Mouse (Mus musculus) cerebellum, postnatal 14 days (tissue): ENCODE results near the gene Arhgef39.

Experiments
- DNase-seq, 2 experiments: peaks; one replicate each; pipeline ENCODE4 v3.0.0; 2021; ENCODE audit warnings: mixed read lengths in 2 of 2

The Arhgef39 gene

DNA sequence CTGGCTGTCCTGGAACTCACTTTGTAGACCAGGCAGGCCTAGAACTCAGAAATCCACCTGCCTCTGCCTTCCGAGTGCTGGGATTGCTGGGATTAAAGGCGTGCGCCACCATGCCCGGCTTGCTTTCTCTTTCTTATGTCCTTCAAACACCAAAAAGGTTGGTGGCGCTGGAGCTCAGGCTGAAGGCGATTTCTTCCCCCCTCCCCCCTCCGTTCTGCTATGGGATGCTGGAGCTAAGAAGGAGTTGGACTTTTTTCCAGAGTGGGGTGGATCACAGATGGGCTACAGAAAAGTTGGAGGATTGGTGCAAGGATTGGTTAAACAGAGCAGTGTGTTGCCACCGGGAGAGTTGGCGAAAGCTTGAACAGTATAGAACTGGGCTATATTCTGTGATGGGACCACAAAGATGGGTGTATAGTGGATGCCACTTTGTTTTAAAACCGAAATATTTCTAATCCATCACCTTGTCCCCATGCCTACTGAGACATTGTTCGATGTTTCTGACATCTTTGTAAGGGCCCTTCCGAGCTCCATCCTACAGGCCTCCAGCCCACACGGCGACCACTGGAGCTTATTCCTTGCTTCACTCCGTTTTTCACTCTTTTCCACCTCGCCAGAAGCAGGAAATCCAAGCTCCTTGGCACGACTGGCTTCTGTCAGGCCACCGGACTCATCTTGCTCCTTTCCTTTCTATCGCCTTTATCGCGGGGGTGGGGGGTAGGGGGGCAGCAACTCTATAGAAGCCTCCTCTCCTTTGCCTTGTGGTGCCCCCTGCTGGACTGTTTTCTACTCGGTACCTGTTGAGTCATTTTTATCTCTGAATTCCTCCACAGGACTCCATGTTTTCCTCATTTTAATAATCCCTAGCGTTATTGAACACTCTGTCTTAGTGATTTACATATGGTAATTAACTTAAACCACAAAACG lies 20.3 kb downstream of the Arhgef39 start:
- DNase-seq, result peak; percentile 62 to 87

DNA sequence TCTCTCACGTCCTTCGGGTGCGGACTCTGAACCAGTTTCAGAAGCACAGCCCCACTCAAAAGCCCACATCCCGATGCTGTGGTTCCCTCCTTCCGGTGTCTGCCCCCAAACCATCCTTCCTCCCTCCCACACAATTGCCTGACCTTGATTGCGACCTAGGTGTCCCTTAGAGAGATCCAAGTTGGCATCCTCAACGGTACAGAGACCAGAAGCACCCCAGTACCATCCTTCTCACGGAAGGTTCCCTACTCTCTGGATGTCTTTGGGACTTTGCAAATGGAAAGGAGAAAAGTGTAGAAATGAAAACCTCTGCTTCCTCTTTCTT lies 21.0 kb downstream of the Arhgef39 start:
- DNase-seq, result no peak

DNA sequence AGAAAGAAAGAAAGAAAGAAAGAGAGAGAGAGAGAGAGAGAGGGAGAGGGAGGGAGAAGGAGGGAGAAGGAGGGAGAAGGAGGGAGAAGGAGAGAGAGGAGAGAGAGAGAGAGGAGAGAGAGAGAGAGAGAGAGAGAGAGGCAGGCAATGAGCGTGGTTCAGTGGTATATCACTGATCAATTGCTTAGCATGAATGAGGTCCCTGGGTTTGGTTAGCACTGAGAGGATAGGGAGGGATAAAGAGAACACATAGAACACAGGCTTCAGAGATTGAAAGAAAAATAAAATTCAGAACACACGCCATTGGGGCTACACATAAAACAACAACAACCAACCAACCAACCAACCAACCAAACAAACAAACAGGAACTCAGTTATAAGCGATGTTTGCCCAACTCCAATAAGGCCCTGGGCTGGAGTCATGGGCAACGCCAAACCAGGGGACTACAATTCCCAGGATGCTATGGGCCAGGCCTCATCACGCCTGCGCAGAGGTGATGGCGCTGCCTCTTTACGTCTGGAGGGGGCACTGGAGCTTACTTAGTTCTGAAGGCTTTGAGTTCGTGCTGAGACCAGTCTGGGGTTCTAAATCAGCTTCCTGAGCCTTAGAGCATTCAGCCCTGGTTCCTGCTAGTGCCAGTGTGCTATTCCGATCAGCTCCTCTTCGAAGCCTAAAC lies 21.5 kb downstream of the Arhgef39 start:
- DNase-seq, result peak; percentile 89 to 90

DNA sequence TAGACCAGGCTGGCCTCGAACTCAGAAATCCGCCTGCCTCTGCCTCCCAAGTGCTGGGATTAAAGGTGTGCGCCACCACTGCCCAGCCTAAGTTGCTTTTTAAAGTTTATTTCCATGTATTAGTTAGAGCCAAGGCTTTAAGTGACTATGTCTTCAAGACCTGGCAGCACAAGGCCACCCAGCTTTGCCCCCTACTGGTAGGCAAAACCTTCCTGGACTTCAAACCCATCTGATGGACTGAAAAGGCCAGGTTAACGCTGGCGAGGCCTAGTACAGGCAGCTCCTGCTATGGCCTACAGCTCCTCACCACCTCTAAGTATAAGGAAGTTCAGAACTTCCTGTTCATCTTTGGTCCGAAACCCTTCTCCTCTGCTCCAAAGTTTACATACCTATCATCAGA lies 22.9 kb downstream of the Arhgef39 start:
- DNase-seq, result no peak

DNA sequence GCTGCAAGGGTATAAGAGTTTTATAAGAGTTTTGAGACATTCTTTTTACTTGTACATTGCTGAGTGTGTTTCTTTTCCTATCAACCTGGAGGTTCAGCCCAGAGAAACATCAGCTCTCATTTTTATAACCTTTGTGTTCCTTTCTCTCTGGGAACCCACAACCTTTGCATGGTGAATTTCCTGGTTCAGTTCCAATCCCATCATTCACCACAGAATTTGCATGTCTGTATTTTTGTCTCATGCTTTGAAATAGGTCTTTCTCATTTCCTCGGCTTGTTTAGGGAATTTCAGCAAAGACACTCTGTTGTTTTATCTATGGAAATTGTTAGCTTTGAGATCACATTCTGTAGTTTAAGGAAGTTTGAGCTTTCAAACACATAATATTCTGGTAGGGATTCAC lies 25.9 kb downstream of the Arhgef39 start:
- no peak for DNase-seq

DNA sequence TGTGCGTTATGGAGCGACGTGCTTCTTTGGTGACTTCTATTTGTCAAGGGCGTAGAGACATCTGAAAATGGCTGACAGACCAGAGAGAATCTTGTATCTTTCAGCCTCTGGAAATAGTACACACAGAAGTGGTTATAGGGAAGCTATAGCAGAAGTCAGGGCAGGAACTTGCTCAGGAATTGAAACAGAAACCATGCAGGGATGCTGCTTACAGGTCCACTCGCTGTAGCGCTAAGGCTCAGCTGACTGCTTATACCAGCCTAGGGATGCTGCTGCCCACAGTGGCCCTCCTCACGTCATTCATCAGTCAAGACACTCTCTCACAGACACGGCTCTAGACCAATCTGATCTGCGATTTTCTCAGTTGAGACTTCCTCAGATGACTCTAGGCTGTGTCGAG lies 29.2 kb downstream of the Arhgef39 start:
- no peak for DNase-seq

DNA sequence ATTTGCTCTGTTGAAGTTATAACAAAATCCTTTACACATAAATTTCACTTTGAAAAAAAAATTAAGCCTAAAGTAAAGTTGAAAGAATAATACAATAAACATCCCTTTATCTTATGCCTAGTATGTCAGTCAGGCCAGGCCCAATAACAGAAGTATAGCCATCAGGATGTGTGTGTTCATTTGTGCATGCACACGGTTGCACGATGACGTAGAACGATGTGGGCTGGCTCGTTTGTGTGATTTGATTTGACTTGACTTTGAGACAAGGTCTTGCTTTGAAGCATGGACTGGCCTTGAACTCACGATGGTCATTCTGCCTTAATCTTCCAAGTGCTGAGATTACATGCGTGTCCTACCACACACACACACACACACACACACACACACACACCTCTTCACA lies 32.6 kb downstream of the Arhgef39 start:
- no peak for DNase-seq

DNA sequence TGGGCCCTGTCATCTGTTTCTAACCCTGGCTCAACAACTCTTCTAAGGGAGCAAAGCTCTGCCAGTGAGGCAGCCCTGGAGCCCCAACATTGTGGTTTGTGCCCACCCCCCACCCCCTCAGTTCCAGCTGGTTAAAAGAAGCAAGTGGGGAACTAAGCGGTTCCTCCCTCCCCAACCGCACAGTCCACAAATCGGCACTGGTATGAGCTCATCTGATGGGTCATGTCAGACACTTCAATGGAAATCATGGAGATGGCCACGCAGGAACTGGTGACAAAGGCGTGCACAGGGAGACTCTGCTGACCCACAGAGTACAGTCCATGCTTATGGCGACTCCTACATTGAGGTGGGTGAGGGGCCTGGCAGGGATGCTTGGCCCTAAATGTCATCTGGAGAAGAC lies 33.6 kb downstream of the Arhgef39 start:
- DNase-seq, result no peak

DNA sequence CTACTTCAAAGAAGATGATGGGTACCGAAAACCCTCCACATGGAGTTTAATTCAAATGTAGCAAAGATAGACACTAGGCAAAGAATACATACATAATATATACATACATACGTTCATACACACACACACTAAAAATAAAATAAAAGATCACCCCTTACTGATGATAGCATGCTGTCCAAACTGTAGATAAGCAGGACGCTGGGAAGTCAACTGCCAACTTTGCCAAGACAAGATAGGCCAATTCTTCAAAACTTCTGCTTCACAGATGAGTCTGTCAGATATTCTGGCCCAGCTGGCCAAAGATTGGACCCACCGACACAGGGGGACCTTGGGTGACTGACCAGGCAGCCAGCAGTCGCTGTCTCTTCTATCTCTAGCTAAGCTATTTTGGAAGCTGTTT lies 36.4 kb downstream of the Arhgef39 start:
- DNase-seq, result no peak

DNA sequence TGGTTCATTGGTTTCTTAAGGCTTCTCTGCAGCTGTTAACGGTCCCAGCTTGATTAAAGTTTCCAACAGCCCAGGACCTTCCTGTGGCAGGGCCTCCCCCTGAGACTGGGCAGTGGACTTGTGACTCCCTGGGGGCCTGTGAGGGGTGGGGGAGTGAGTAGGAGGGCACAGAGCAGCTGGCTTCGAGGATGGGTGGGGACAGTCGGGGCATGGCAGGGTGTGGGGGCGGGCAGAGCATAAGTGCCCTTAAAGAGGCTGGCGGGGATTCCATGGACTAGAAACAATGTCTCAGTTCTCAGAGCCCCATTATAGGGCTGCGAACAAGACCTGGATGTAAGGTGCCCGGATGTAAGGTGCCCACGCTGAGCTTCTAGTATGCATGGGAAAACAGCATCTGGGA lies 42.4 kb downstream of the Arhgef39 start:
- DNase-seq, result no peak

DNA sequence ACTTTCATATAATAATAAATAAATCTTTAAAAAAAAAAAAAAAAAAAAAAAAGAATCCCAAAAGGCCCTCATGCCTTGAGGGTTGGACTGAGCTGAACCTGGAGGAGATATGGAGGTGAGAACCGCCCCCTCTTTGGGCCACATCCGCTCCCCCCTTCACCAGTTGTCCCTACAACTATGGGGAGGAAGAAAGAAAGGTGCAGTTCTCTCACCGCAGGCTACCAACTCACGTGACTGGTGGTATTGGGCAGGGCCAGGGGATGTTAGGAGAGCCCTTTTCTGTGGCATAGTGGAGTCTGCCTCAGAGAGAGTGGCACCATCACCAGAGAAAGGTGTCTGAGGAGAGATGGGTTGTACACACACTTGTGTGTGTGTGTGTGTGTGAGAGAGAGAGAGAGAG lies 43.0 kb downstream of the Arhgef39 start:
- no peak for DNase-seq

DNA sequence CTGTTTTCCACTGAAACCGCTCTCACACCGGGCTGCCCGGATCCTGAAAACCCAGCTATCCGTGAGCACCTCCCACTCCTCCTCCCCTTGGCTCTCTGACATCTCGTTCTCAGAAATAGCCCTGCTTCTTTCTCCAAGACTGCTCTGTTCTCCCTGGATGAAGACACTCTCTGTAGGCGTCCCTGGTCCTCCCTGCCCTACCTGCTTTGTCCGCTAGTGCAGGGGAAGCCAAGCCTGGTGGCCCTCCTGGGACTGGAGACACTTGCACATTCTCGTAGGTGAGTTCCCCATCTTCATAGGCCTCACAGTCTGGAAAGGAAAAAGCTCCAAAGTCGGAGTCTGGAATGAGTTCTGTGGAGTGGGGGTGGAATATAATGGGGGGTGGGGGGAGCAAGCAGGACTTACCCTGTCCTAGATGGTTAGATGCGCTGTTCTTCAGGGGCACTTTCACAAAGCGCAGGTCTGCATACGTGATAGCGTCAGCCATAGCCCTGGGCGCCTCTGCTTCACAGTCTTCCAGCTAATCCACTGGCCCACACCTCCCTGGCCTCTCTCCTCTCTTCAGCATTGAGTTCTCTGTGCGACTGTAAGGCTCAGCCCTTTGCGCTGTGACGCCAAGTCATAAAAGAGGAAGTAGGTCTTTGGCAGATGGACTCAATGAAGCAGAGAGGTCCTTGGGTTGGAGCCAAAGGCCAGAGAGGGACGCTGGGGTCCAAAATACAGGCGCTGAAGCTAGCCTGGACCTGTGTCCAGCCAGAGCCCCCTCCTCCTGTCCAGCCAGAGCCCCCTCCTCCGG lies 45.3 kb downstream of the Arhgef39 start, which contains the start of gene Cd72:
Cd72 (minus strand) TSS at position 588 of the 796 bp plus-strand sequence.
- peak in 1 of 2 experiments; percentile 31 for DNase-seq

DNA sequence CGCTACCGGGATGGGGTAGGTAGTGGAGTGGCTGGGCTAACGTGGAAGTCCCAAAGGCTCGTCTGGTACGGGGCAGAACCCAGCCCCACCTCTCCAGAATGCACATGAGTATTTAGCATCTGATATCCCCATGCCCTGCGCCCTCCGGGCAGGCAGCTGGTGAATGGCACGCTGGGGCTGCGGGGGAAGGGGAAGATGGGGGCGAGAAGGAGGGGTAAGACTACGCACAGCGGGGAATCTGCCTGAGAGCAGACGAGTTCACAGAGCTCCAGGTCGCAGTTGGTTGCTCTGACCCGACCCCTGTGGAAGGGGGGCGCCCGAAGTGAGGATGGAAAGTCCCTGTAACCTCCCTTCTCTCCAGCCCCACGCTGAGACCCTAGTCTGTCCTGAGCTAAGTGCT lies 46.1 kb downstream of the Arhgef39 start:
- DNase-seq, result no peak

DNA sequence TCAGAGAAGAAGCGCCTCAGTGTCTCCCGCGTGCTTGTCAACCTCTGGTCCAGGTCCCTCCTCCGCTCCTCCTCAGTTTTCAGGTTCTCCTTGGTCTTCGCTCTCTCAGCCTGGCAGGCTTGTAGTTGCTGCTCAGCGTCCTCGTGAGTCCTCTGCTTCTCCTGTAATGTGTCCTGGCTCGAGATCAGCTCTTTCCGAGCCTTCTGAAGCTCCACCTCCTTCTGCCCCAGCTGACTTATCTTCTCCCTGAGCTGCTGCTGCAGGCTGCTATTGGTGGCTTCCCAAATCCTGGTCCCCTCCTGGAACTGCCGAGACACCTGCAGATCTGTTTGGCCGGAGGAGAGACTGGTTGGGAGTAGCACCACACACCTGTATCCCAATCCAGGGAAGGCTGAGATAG lies 47.2 kb downstream of the Arhgef39 start:
- DNase-seq, result no peak

DNA sequence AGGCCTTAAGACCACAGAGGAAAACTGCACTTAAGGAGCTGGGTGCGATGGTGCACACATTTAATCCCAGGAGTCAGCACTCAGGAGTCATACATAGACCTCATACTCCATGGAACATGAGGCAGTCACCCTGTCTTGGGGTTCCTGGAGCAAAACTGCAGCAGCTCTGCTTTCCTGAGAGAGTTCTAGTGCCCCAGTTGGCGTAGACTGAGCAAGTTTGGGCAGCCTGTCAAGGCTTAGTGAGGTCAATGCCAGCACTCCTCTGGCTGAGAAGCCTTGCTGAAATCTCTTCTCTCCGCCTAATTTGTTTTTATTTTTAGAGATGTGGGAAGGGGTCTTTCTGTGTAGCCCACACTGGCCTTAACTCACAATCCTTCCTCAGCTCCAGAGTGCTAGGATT lies 50.9 kb downstream of the Arhgef39 start:
- peak; percentile 72 to 75 for DNase-seq

DNA sequence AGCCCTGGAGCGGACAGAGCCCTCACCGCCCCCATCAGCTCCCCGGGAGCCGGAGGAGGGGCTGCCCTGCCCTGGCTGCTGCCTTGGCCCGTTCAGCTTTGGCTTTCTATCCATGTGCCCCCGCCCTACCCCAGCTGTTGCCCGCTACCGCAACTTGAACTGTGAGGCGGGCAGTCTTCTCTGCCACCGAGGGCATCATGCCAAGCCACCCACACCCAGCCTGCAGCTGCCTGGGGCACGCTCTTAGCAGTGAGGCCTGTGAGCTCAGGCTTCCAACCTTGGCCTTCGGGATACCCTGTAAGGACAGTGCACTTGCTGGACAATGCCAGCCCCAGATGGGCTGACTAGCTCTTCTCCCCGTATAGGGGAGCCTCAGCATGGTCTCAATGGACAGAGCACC lies 52.2 kb downstream of the Arhgef39 start:
- DNase-seq, result peak in 1 of 2 experiments; percentile 44
